Mouse (Mus musculus) thymus, adult 2 months (tissue): ENCODE measurements around the gene Gpatch4.

Source experiments
- CTCF ChIP-seq: fragments of 200-500 bp; IDR thresholded peaks from 2 replicates; pipeline ENCODE4 v1.5.1; 2012; ENCODE audit warnings: mild to moderate bottlenecking, control low read depth, low read length, moderate library complexity, borderline replicate concordance; ENCODE audit not compliant: control insufficient read depth, poor library complexity, insufficient read depth; ENCODE audit errors: extremely low read depth
- POLR2A ChIP-seq: fragments of 200-500 bp; IDR thresholded peaks from 2 replicates; pipeline ENCODE4 v1.6.1; 2012; ENCODE audit warnings: mild to moderate bottlenecking, low read length, control low read depth, moderate library complexity; ENCODE audit not compliant: control insufficient read depth, poor library complexity, insufficient read depth; ENCODE audit errors: extremely low read depth

- TF ChIP-seq POLR2A (no peak), CTCF (no peak)
Measured at GRCm38 (mm10) chr3:87998747-87999146, 44.2 kb upstream of the Gpatch4 start.
